Mouse (Mus musculus) cerebellum, adult 9-10 months (tissue): ENCODE results near the gene Gm10031.

Experiments used
- DNase-seq: peaks from one replicate; pipeline ENCODE4 v3.0.0; 2022

Gm10031 gene

DNA sequence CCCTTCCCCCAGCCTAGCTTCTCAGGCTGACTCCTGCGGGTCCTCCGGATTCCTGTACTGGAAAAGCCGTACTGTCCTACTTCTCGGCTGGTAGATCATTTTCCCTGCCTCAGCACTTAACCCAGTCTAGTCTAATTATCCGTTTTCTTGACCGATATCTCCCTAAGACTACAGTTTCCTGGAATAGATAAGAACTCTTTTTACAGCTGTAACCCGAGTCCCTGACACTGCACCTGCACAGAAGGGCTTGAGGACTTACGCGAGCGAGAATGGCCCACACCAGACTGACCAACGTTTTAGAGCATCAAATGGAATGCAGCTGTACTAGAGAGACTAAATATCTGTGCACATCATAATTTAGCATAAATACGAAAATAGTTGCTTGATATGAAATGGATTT lies 20.2 kb downstream of the Gm10031 start:
- DNase-seq = no peak

- DNase-seq = peak; percentile 90
Measured at GRCm38 (mm10) chr1:156558024-156558930, 34.5 kb downstream of the Gm10031 start, which contains the start of gene Abl2. Gene Abl2 (plus strand): TSS chr1:156558786.

DNA sequence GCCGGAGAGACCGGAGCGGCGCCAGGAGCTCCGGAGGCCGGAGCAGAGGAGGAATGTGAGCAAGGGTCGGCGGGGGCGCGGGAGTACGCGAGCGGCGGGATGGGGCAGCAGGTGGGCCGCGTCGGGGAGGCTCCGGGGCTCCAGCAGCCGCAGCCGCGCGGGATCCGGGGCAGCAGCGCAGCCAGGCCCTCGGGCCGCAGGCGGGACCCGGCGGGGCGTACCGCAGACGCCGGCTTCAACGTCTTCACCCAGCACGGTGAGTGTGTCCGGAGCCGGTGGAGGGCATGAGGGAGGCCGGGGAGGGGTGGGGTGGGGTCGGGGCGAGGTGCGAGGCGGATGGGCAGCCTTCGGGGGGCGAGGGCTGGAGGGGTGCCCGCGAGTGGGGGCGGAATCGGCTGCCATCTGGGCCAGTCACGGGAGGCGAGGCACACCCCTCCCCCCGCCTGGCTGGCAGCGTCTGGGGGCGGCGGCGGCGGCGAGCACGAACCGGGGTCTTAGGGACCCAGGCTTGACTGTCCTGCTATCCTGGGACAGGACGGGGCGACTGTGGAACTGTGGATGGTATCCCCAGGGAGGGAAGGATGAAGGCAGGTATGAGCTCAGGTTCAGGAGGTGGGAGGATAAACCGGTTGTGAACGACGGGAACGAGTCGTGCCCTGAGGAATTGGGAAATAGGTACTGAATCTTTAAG lies 35.3 kb downstream of the Gm10031 start:
- peak; percentile 58 for DNase-seq

- no peak for DNase-seq
Measured at GRCm38 (mm10) chr1:156559641-156560020, 35.8 kb downstream of the Gm10031 start.

- no peak for DNase-seq
Measured at GRCm38 (mm10) chr1:156560500-156560899, 36.7 kb downstream of the Gm10031 start.

DNA sequence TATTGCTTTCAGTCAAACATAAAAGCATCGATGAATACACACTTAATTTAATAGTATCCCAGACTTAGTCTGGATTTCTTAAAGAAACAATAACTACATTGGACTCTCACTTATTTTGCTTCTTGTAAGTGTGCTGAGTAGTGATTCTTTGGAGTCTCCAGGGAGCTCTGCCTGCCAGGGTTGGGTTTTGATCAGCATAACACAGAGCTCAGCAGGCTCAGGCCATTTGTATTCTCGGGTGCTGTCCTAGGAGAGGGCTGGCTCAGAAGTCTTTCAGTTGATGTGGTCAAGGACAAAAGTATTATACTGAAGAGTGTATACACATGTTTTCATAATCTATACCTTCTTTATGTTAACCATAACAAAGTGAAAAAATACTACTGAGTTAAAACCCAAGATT lies 41.5 kb downstream of the Gm10031 start:
- DNase-seq = no peak

DNA sequence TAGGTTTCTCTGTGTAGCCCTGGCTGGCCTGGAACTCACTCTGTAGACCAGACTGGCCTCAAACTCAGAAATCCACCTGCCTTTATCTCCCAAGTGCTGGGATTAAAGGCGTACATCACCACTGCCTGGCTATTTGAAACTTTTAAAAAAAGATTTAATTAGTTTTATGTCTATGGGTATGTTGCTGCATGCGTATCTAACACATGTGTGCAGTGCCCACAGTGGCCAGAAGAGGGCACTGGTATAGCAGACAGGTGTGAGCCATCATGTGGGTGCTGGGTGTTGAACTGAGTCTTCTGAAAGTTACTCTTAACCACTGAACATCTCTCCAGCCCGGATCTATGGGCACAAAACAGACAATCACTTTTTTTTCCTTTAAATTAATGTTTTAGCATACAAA lies 42.3 kb downstream of the Gm10031 start:
- no peak for DNase-seq

GRCm38 (mm10) chr1:156569615-156570014 lies 45.8 kb downstream of the Gm10031 start:
- no peak for DNase-seq

DNA sequence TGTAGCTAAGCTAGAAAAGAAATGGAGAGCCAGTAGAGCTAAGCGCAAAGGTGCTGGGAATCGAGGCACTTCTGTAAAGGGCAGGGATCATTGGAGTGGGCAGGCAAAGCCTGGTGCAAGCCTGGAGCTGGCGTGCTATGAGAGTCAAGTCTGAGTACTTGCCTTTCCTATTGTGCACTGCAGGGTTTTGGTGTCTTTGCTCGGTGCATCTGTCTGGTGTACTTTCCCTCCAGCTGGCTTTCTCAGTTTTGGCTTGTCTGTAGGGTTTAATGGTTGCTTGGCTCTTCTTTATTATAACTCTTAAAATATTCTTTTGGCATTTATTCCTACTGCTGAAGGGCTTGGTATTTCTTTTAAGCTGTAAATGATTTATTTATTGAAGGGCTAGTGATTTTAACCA lies 49.1 kb downstream of the Gm10031 start:
- no peak for DNase-seq
